Mouse (Mus musculus): Measurements from ENCODE around the gene Slc17a5. TPM values are rescaled to one million over a fixed set of nuclear protein-coding genes. Genes with fewer than 3 reads are reported as not detected.

The Slc17a5 gene
- total and polyA plus RNA-seq, 2 experiments = 10.9 to 16.4 TPM

DNA sequence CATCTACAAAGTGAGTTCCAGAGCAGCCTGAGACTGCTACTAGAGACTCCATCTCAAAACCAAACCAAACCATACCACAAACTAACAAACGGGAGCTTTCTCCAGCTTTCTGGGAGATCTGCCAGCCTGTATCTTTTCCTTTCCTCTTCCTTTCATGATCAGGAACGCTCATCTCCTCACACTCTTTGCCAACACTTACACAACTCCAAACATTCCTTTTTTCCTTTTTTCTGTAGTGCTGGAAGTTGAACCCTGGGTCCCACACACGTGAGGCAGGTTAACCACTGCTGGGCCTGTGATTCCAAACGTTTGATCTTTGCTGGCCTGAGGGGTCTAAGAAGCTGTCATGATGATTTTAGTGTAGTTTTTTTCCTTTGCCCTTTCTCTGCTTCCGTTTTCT is 56.0 kb downstream of the Slc17a5 start:
- Histone ChIP-seq H3K27ac (replicated peaks; ENCODE audit: insufficient read depth, low read depth, low read length) (peak overlapping the region; percentile 98), H3K27me3 (ENCODE audit: control insufficient read depth, insufficient read depth, low read length) (no peaks in the 10 kb centered on the region), H3K4me1 (ENCODE audit: control insufficient read depth, insufficient read depth, low read length) (peaks cover 22% of the 10 kb centered on the region; the same call in 1 of the 2 replicates), H3K79me2 (ENCODE audit: control insufficient read depth, insufficient read depth, low read length) (no peaks in the 10 kb centered on the region), H3K4me3 (ENCODE audit: insufficient read depth, low read depth, low read length) (no peak overlapping the region), H3K9ac (ENCODE audit: low read depth, low read length) (peak overlapping the region; percentile 85; the same call in 1 of the 2 replicates), H3K36me3 (ENCODE audit: control insufficient read depth, insufficient read depth, low read length) (no peaks in the 10 kb centered on the region; the same call in 1 of the 2 replicates)
- DNase-seq (ENCODE audit: extremely low read depth, low read depth, low spot score) = peak; percentile 93
- TF ChIP-seq POLR2A (IDR thresholded peaks at IDR 0.05; ENCODE audit: extremely low read depth, insufficient read depth, low read length) (no peak), CTCF (IDR thresholded peaks at IDR 0.05; ENCODE audit: low read depth, low read length) (no peak)
- 3% methylated on average over 5 of the region's 5 CpGs for WGBS

DNA sequence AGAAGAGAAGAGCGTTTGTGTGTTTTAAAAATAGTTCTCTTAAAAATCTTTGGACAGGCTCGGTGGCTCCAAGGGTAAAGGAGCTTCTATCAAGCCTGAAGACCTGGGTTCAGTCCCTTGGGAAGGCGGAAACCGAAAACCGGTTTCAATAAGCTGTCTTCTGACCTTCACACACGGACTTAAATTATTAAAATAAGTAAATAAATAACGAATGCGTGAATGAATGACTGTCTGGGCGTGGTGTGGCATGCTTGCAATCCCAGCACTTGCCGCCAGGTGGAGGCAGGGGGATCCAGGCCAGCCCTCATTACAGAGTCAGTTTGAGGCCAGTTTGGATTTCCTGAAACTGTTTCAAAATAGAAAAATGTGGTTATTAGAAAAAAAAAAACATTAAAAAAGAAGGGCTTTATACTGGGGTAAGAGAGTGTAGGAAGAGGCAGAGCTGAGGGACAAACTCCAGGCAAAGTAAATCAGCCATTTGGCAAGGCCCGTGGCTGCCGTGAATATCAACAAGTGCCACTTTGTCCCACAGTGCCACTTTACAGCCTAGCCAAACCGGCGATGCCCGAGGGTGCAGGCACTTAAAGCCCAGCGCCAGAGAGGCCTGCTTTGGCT is 60.0 kb downstream of the Slc17a5 start:
- H3K36me3 ChIP-seq (ENCODE audit: control insufficient read depth, insufficient read depth, low read length) = no peaks in the 10 kb centered on the region
- H3K27me3 ChIP-seq (ENCODE audit: control insufficient read depth, insufficient read depth, low read length) = no peaks in the 10 kb centered on the region
- peak overlapping the region; percentile 39 for H3K4me3 ChIP-seq (ENCODE audit: insufficient read depth, low read depth, low read length)
- no peaks in the 10 kb centered on the region for H3K79me2 ChIP-seq (ENCODE audit: control insufficient read depth, insufficient read depth, low read length)
- DNase-seq (ENCODE audit: extremely low read depth, low read depth, low spot score) = peak; percentile 84
- H3K4me1 ChIP-seq (ENCODE audit: control insufficient read depth, insufficient read depth, low read length) = peaks cover 23% of the 10 kb centered on the region; the same call in 1 of the 2 replicates
- 0% methylated on average over 16 of the region's 16 CpGs for WGBS
- peak; percentile 96 for TF ChIP-seq CTCF (IDR thresholded peaks at IDR 0.05; ENCODE audit: low read depth, low read length)
- no peak for TF ChIP-seq POLR2A (IDR thresholded peaks at IDR 0.05; ENCODE audit: extremely low read depth, insufficient read depth, low read length)
- peak overlapping the region; percentile 72 for H3K27ac ChIP-seq (replicated peaks; ENCODE audit: insufficient read depth, low read depth, low read length)
- peak overlapping the region; percentile 57 for H3K9ac ChIP-seq (ENCODE audit: low read depth, low read length)

DNA sequence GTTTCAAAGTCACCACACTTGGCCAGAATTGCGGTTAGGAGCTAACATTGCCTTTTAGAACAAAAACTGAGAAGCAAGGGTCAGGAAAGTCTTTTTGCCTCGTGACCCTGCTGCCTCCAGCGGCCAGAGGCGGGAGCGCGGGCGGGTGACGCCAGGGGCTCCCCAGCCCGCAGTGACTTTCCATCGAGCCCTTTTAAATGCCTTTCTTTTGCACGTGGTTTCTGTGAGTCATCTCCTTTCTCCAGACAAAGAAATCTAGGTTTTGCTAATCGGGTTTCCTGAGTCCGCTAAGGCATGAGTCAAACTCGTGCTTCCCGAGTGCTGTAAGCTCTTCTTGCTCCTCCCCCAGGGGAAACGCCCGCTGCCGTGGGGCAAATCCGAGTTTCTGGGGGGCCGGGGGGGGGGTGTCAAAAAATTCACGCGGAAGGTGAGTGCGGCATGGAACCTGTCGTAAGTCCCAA is 60.5 kb downstream of the Slc17a5 start:
- under 1% methylated on average over 24 of the region's 24 CpGs for WGBS
- peak; percentile 79 for DNase-seq (ENCODE audit: extremely low read depth, low read depth, low spot score)

DNA sequence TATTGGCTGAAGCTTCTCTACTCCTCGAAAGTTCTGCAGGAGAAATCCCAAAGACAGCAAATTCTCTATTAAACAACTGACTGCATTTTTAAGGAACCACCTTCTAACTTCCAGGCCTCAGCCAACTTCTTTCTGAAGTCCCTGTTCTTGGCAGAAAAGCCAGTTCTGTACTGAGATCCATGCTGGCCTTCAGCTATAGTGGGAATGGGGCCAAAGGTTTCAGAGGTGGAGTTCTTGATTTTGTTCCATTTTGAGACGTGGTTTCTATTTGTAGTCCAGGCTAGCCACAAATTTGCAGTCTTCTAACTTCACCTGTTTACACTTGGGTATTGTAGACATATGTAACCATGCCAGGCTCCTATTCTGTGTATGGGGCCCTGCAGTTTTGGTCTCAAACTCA is 61.6 kb downstream of the Slc17a5 start:
- 48% methylated on average over 2 of the region's 2 CpGs for WGBS
- Histone ChIP-seq H3K9ac (ENCODE audit: low read depth, low read length) (no peak overlapping the region), H3K4me1 (ENCODE audit: control insufficient read depth, insufficient read depth, low read length) (peaks cover 14% of the 10 kb centered on the region; the same call in 1 of the 2 replicates), H3K27me3 (ENCODE audit: control insufficient read depth, insufficient read depth, low read length) (no peaks in the 10 kb centered on the region), H3K36me3 (ENCODE audit: control insufficient read depth, insufficient read depth, low read length) (no peaks in the 10 kb centered on the region), H3K79me2 (ENCODE audit: control insufficient read depth, insufficient read depth, low read length) (no peaks in the 10 kb centered on the region), H3K4me3 (ENCODE audit: insufficient read depth, low read depth, low read length) (no peak overlapping the region), H3K27ac (replicated peaks; ENCODE audit: insufficient read depth, low read depth, low read length) (peak overlapping the region; percentile 72)
- DNase-seq (ENCODE audit: extremely low read depth, low read depth, low spot score) = peak; percentile 62
- TF ChIP-seq CTCF (IDR thresholded peaks at IDR 0.05; ENCODE audit: low read depth, low read length) = no peak

More for the DNA sequence above, 60.5 kb downstream of the Slc17a5 start:
- Histone ChIP-seq H3K4me3 (ENCODE audit: insufficient read depth, low read depth, low read length) (peak overlapping the region; percentile 39), H3K27me3 (ENCODE audit: control insufficient read depth, insufficient read depth, low read length) (no peaks in the 10 kb centered on the region), H3K9ac (ENCODE audit: low read depth, low read length) (peak overlapping the region; percentile 57), H3K27ac (replicated peaks; ENCODE audit: insufficient read depth, low read depth, low read length) (peak overlapping the region; percentile 72), H3K36me3 (ENCODE audit: control insufficient read depth, insufficient read depth, low read length) (no peaks in the 10 kb centered on the region), H3K79me2 (ENCODE audit: control insufficient read depth, insufficient read depth, low read length) (no peaks in the 10 kb centered on the region), H3K4me1 (ENCODE audit: control insufficient read depth, insufficient read depth, low read length) (peaks cover 21% of the 10 kb centered on the region; the same call in 1 of the 2 replicates)
- peak; percentile 82 for TF ChIP-seq CTCF (IDR thresholded peaks at IDR 0.05; ENCODE audit: low read depth, low read length)
- TF ChIP-seq POLR2A (IDR thresholded peaks at IDR 0.05; ENCODE audit: extremely low read depth, insufficient read depth, low read length) = no peak

DNA sequence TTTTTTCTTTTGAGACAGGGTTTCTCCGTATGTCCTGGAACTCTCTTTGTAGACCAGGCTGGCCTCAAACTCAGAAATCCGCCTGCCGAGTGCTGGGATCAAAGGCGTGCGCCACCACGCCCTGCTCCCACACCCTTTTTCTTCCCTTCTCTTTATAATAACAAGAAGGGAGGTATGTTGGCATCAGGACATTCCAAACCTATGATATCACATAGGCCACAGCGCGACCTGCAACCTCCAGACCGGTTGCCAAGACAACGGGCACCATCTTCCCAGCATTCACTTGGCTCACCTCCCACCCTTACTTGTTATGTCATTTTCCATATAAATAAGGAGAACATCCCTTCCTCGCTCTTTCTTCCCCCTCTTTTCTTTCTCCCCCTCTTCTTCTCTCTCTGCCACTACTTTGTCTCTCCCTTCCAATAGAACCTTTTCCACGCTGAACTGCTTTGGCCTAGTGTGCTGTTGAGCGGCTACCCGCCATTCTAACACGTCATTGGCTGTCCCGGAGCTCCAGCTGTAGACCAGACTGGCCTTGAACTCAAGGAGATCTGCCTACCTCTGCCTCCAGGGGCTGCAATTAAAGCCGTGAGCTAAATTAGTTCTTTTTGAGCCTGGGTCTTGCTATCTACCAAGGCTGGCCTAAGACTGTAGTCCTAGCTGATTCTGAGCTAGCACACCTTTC is 62.2 kb downstream of the Slc17a5 start:
- DNase-seq (ENCODE audit: extremely low read depth, low read depth, low spot score) = no peak
- TF ChIP-seq POLR2A (IDR thresholded peaks at IDR 0.05; ENCODE audit: extremely low read depth, insufficient read depth, low read length) = no peak
- TF ChIP-seq CTCF (IDR thresholded peaks at IDR 0.05; ENCODE audit: low read depth, low read length) = no peak
- no peak overlapping the region for H3K4me3 ChIP-seq (ENCODE audit: insufficient read depth, low read depth, low read length)

More for the DNA sequence above, 62.2 kb downstream of the Slc17a5 start:
- H3K27me3 ChIP-seq (ENCODE audit: control insufficient read depth, insufficient read depth, low read length) = no peaks in the 10 kb centered on the region
- no peak overlapping the region for H3K27ac ChIP-seq (replicated peaks; ENCODE audit: insufficient read depth, low read depth, low read length)
- H3K36me3 ChIP-seq (ENCODE audit: control insufficient read depth, insufficient read depth, low read length) = no peaks in the 10 kb centered on the region
- peaks cover 12% of the 10 kb centered on the region; the same call in 1 of the 2 replicates for H3K4me1 ChIP-seq (ENCODE audit: control insufficient read depth, insufficient read depth, low read length)
- no peaks in the 10 kb centered on the region for H3K79me2 ChIP-seq (ENCODE audit: control insufficient read depth, insufficient read depth, low read length)
- no peak overlapping the region for H3K9ac ChIP-seq (ENCODE audit: low read depth, low read length)
- WGBS = 97% methylated on average over 17 of the region's 17 CpGs
